Mouse (Mus musculus): ENCODE data around the gene Foxe3. TPM values are rescaled to one million over a fixed set of nuclear protein-coding genes. Genes with fewer than 3 reads are reported as not detected.

Foxe3 gene
- total RNA-seq, 4 experiments from 2014 or later = not detected

DNA sequence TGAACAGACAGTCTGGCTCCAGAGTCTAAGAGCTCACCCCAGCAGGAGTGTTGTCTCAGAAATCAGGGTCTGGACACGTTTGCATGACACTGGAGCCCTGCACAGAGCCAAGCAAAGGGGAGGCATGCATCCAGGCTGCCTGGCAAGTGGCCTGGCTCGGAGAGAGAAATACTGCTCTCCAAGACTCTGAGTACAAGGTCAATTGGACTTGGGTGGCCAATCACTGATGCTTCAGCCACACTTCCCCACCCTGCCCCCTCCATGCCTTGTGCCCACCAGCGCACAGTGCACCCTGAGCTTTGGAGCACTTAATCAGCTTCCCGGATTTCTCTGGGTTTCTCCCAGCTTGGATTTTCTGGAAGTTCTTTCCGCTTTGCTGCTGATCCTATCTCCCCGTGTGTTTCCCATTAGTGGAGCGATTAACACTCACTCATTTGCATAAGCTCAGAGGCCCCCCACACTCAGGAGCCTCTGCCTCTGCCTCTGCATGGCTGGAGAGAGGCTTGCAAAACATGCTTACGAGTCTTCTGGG is 49.3 kb downstream of the Foxe3 start:
- no peak for DNase-seq (ENCODE audit: low spot score in 2 of 2)

Other genes with a start within 250 kb of the Foxe3 start
- gene Gm12830, start 104.3 kb downstream of the Foxe3 start, total RNA-seq (2022) = not detected
- under 1 TPM; 0.35 to 0.52 (median 0.39) TPM for gene Foxd2, start 17.1 kb downstream of the Foxe3 start, total RNA-seq (2022)
- 10 to 100 TPM; 56.4 to 59.9 (median 57.4) TPM for gene Cmpk1, start 61.2 kb upstream of the Foxe3 start, total RNA-seq (2022)
- under 1 TPM in 3 of 4 experiments, not detected in 1; 0.12 to 0.54 (median 0.20) TPM for gene Stil, start 74.1 kb upstream of the Foxe3 start, total RNA-seq (2022)
- 1 to 10 TPM; 1.1 to 2.6 (median 1.7) TPM for gene Tal1, start 130.4 kb upstream of the Foxe3 start, total RNA-seq (2022)
- 1 to 10 TPM in 1 of 4 experiments, under 1 TPM in 3; 0.54 to 1.5 (median 0.74) TPM for gene Pdzk1ip1, start 162.7 kb upstream of the Foxe3 start, total RNA-seq (2022)
- 1 to 10 TPM; 8.1 to 8.9 (median 8.5) TPM for gene Cyp4x1, start 208.3 kb upstream of the Foxe3 start, total RNA-seq (2022)

All from layer of hippocampus, adult 8-10 months (tissue).